In genomic region chrX:112675525-112675924, GRCm38 (mm10) we compare ENCODE assay signal across 25 mouse cellular contexts. TPM values are rescaled to one million over a fixed set of nuclear protein-coding genes. Genes with fewer than 3 reads are reported as not detected.
DNase-seq lines count a peak whose midpoint lies in the region; ATAC-seq and TF ChIP-seq lines count a peak whose summit lies in the region.
"Had no signal": no experiment of that assay in that cellular context is flagged by ENCODE, and none has a peak within 500 bp of the region (broad histone marks: within the 10 kb centered on the region; RNA-seq: fewer than 3 reads in every experiment).

No protein-coding gene starts in this region.

- H3K4me1 ChIP-seq in lung, postnatal 0 days (ENCODE audit: insufficient read depth, low read depth, low read length) = no peaks in the 10 kb centered on the region
- no peaks in the 10 kb centered on the region for H3K4me1 ChIP-seq in lung, adult 2 months (ENCODE audit: control insufficient read depth, insufficient read depth, low read length)

- peak; percentile 53 for ATAC-seq in lung, postnatal 0 days
- ATAC-seq: activated CD4-positive, CD25-positive, alpha-beta regulatory T cell, adult 4 months; CD4-positive, CD25-positive, alpha-beta regulatory T cell, adult 4 months; Patski had no signal

- H3K36me3 ChIP-seq in lung, postnatal 0 days (ENCODE audit: insufficient read depth, low read length) = no peaks in the 10 kb centered on the region
- H3K36me3 ChIP-seq: G1E had no signal

- intact Hi-C loops in gastrocnemius, postnatal 36 days (cut with DNase I) = no loop called here

- H3K4me2 ChIP-seq in lung, postnatal 0 days (replicated peaks; ENCODE audit: low read depth, low read length) = no peak overlapping the region

- no peaks in the 10 kb centered on the region for H3K27me3 ChIP-seq in lung, postnatal 0 days (replicated peaks; ENCODE audit: insufficient read depth, low read length)
- H3K27me3 ChIP-seq: CH12.LX had no signal

- no peaks in the 10 kb centered on the region for H3K9me3 ChIP-seq in lung, postnatal 0 days (ENCODE audit: low read length)
- H3K9me3 ChIP-seq: G1E had no signal

- DNase-seq in lung, postnatal 0 days (ENCODE audit: low spot score) = peak; percentile 27
- DNase-seq in lung, adult 2 months = no peak
- peak; percentile 13 for DNase-seq in lung, postnatal 25 days (ENCODE audit: low spot score)
- DNase-seq in lung, postnatal 4 days = no peak
- DNase-seq in lung, postnatal 36 days = peak; percentile 1
- DNase-seq in lung, postnatal 10 days = no peak
- peak; percentile 1 for DNase-seq in yolk sac, embryonic 10.5 days (ENCODE audit: low spot score)
- no peak for DNase-seq in gastrocnemius, postnatal 36 days
- DNase-seq: adrenal gland, adult 2 months; adrenal gland, adult 8-10 months; adrenal gland, postnatal 10 days; adrenal gland, postnatal 14 days; adrenal gland, postnatal 25 days; adrenal gland, postnatal 36 days; B cell, adult 2 months; cerebellum, adult 11 months; cerebellum, adult 11-12 months had no signal

- WGBS in lung, postnatal 0 days = 11% methylated on average over 1 of the region's 1 CpGs
- 44% methylated on average over 1 of the region's 1 CpGs for WGBS in lung, adult 2 months

- H3K27ac ChIP-seq in lung, postnatal 0 days (ENCODE audit: low read length) = no peak overlapping the region

- H3K9ac ChIP-seq in lung, postnatal 0 days (replicated peaks; ENCODE audit: low read depth) = no peak overlapping the region

- H3K4me3 ChIP-seq in lung, postnatal 0 days (ENCODE audit: low read depth, low read length) = no peak overlapping the region
- no peak overlapping the region for H3K4me3 ChIP-seq in lung, adult 2 months (replicated peaks; ENCODE audit: extremely low read depth, low read depth, low read length)

- no peak for TF ChIP-seq POLR2A in lung, adult 2 months (IDR thresholded peaks at IDR 0.05; ENCODE audit: borderline replicate concordance, extremely low read depth, low read depth, low read length)

- no peak for TF ChIP-seq CTCF in lung, postnatal 0 days (IDR thresholded peaks at IDR 0.05)
- TF ChIP-seq CTCF in lung, adult 2 months (IDR thresholded peaks at IDR 0.05; ENCODE audit: insufficient read depth, low read length) = no peak

- TF ChIP-seq EP300 in lung, postnatal 0 days (IDR thresholded peaks at IDR 0.05) = peak; percentile 85

RNA-seq across cellular contexts. Expression of gene Pof1b, which starts 22.9 kb away (rescaled TPM):
- 5.9 and 6.0 TPM in 2 replicates for polyA plus RNA-seq in lung, postnatal 0 days (2015; fragmentation: Nextera tagmentation; extraction: Ambion mirVana)
- 1.8 and 4.6 TPM in 2 replicates for polyA plus RNA-seq in lung, adult 2 months (2012; rRNA removed)
- not detected for total RNA-seq in gastrocnemius, postnatal 36 days (2021)
- total RNA-seq: adrenal gland, adult 18-20 months; adrenal gland, adult 2 months; adrenal gland, adult 8-10 months; adrenal gland, postnatal 10 days; adrenal gland, postnatal 14 days; adrenal gland, postnatal 25 days; adrenal gland, postnatal 36 days; MEL had no signal
- polyA plus RNA-seq: activated CD4-positive, CD25-positive, alpha-beta regulatory T cell, adult 4 months; adrenal gland, adult 2 months; C2C12; CD4-positive, CD25-positive, alpha-beta regulatory T cell, adult 4 months; G1E; Patski had no signal

Comparison
In these comparisons a context has a peak if more than half of its experiments do, and no peak if none do; other contexts are left out.
1. DNase-seq: peak in lung, postnatal 0 days (single experiment), lung, postnatal 25 days (single experiment), lung, postnatal 36 days (single experiment) and yolk sac, embryonic 10.5 days (single experiment); none in lung, adult 2 months (single experiment), lung, postnatal 4 days (0 of 2), lung, postnatal 10 days (single experiment) and gastrocnemius, postnatal 36 days (0 of 2).